Mouse (Mus musculus) telencephalon, adult 2 months (tissue): Measurements from ENCODE around the gene Fpgs.

ENCODE experiments used
- DNase-seq: peaks from one replicate; pipeline ENCODE4 v3.0.0-alpha.2; 2011; ENCODE audit warnings: low read depth, low spot score

The Fpgs gene

GRCm38 (mm10) chr2:32704021-32704421 lies at the start of gene Fpgs:
TSS of gene Fpgs (minus strand) at chr2:32704145.
- no peak for DNase-seq

GRCm38 (mm10) chr2:32752181-32752580 lies 48.2 kb upstream of the Fpgs start:
- DNase-seq: no peak

GRCm38 (mm10) chr2:32751665-32752033 lies 47.7 kb upstream of the Fpgs start:
- DNase-seq: no peak

GRCm38 (mm10) chr2:32750887-32751664 lies 47.1 kb upstream of the Fpgs start:
- DNase-seq: no peak

GRCm38 (mm10) chr2:32750199-32750598 lies 46.3 kb upstream of the Fpgs start:
- no peak for DNase-seq

- DNase-seq: no peak
Observed at GRCm38 (mm10) chr2:32749082-32749481, 45.1 kb upstream of the Fpgs start.

- DNase-seq: no peak
Observed at GRCm38 (mm10) chr2:32744272-32744982, 40.5 kb upstream of the Fpgs start.

GRCm38 (mm10) chr2:32742173-32742531 lies 38.2 kb upstream of the Fpgs start:
- peak; percentile 82 for DNase-seq

GRCm38 (mm10) chr2:32741273-32742172 lies 37.6 kb upstream of the Fpgs start:
- no peak for DNase-seq

GRCm38 (mm10) chr2:32740916-32741272 lies 36.9 kb upstream of the Fpgs start, which contains the start of gene 6330409D20Rik:
TSS of gene 6330409D20Rik (minus strand) at chr2:32741016.
- no peak for DNase-seq

GRCm38 (mm10) chr2:32739311-32739710 lies 35.4 kb upstream of the Fpgs start:
- no peak for DNase-seq

- DNase-seq: no peak
Observed at GRCm38 (mm10) chr2:32737008-32737407, 33.1 kb upstream of the Fpgs start.

GRCm38 (mm10) chr2:32736306-32736829 lies 32.4 kb upstream of the Fpgs start:
- no peak for DNase-seq

GRCm38 (mm10) chr2:32734933-32735332 lies 31.0 kb upstream of the Fpgs start:
- no peak for DNase-seq

- no peak for DNase-seq
Observed at GRCm38 (mm10) chr2:32734480-32734879, 30.5 kb upstream of the Fpgs start.

- no peak for DNase-seq
Observed at GRCm38 (mm10) chr2:32732695-32733094, 28.8 kb upstream of the Fpgs start.

GRCm38 (mm10) chr2:32731911-32732310 lies 28.0 kb upstream of the Fpgs start:
- no peak for DNase-seq

- DNase-seq: no peak
Observed at GRCm38 (mm10) chr2:32730854-32731253, 26.9 kb upstream of the Fpgs start.

- DNase-seq: no peak
Observed at GRCm38 (mm10) chr2:32729547-32729946, 25.6 kb upstream of the Fpgs start.

GRCm38 (mm10) chr2:32728463-32728862 lies 24.5 kb upstream of the Fpgs start:
- no peak for DNase-seq

GRCm38 (mm10) chr2:32727435-32727834 lies 23.5 kb upstream of the Fpgs start:
- peak; percentile 90 for DNase-seq
